Mouse (Mus musculus): ENCODE results near the gene Srrm4. TPM values are rescaled to one million over a fixed set of nuclear protein-coding genes. Genes with fewer than 3 reads are reported as not detected.

Srrm4 gene
- polyA plus RNA-seq, 1 experiment from 2014 or later, result 0.47 TPM

DNA sequence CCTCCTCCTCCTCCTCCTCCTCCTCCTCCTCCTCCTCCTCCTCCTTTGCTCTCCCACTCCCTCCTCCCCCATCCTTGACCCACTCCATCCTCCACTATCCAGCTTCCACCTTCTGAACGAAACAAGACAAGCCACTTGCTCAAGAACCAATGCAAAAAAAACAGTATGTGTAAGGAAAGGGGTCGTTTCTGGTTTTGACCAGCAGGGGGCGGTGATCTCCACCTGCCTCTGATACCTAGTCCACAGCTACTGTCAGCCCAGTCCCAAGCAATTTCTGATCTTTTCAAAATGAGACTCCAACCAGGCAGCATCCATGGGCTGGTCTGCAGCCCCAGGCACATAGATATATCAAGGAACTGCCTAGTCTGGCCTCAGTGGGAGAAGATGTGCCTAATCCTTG lies 53.1 kb downstream of the Srrm4 start:
- Histone ChIP-seq H3K4me2 (ENCODE audit: low read depth, low read length) (no peak overlapping the region), H3K9me3 (replicated peaks; ENCODE audit: control insufficient read depth, low read length) (no peaks in the 10 kb centered on the region; the same call in none of the 2 replicates), H3K27ac (ENCODE audit: low read length) (no peak overlapping the region), H3K36me3 (ENCODE audit: control insufficient read depth, insufficient read depth) (no peaks in the 10 kb centered on the region), H3K4me3 (ENCODE audit: low read depth, low read length) (no peak overlapping the region), H3K27me3 (ENCODE audit: control insufficient read depth, insufficient read depth, low read depth, low read length) (no peaks in the 10 kb centered on the region), H3K4me1 (ENCODE audit: control insufficient read depth, low read depth, low read length) (no peaks in the 10 kb centered on the region), H3K9ac (ENCODE audit: low read depth, low read length) (no peak overlapping the region)
- WGBS (ENCODE audit: insufficient replicate concordance), result 47% methylated on average over 3 of the region's 3 CpGs
- ATAC-seq (ENCODE audit: low read depth), result no peak

DNA sequence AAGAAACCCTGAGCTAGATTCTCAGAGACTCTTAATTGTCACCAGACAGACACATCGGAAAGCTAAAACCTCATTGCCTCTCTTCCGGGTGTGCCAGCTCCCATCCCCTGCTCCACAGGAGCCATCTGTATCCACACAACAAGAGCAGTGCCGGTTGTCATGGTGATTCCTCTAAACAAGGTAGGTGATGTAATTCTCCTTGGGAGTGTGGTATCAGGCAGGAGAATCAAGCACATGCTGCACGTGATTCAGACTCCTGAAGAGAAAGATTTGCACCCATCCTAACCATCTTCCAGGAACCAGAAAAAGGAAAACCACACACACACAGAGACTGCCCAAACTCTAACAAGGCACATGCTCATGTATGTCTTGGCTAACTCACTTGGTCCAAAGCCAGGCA lies 65.3 kb downstream of the Srrm4 start:
- Histone ChIP-seq H3K4me3 (ENCODE audit: low read depth, low read length) (no peak overlapping the region), H3K4me2 (ENCODE audit: low read depth, low read length) (no peak overlapping the region), H3K27ac (ENCODE audit: low read length) (no peak overlapping the region), H3K4me1 (ENCODE audit: control insufficient read depth, low read depth, low read length) (no peaks in the 10 kb centered on the region), H3K9me3 (replicated peaks; ENCODE audit: control insufficient read depth, low read length) (no peaks in the 10 kb centered on the region), H3K27me3 (ENCODE audit: control insufficient read depth, insufficient read depth, low read depth, low read length) (no peaks in the 10 kb centered on the region), H3K9ac (ENCODE audit: low read depth, low read length) (no peak overlapping the region), H3K36me3 (ENCODE audit: control insufficient read depth, insufficient read depth) (no peaks in the 10 kb centered on the region)
- 48% methylated on average over 4 of the region's 4 CpGs for WGBS (ENCODE audit: insufficient replicate concordance)
- no peak for ATAC-seq (ENCODE audit: low read depth)

DNA sequence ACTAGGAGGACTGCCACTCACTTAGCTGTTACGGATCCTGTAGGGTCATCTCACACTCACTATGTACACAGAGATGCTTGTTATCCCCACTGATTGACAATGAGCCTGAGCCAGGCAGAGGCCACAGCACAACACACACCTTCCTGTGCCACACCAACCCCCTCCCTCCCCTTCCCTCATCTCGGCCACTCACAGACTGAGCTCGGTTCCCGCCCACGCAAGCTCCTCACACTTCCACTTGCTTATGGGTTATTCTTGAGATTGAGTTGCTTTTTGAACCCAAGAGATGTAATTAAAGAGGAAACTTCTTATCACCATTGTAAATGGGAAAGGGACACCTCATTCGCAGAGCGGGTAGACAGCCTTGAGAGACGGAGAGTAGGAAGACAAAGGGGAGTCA lies 66.3 kb downstream of the Srrm4 start:
- Histone ChIP-seq H3K9me3 (replicated peaks; ENCODE audit: control insufficient read depth, low read length) (no peaks in the 10 kb centered on the region), H3K27me3 (ENCODE audit: control insufficient read depth, insufficient read depth, low read depth, low read length) (no peaks in the 10 kb centered on the region), H3K27ac (ENCODE audit: low read length) (no peak overlapping the region), H3K4me1 (ENCODE audit: control insufficient read depth, low read depth, low read length) (no peaks in the 10 kb centered on the region), H3K4me3 (ENCODE audit: low read depth, low read length) (no peak overlapping the region), H3K36me3 (ENCODE audit: control insufficient read depth, insufficient read depth) (no peaks in the 10 kb centered on the region), H3K9ac (ENCODE audit: low read depth, low read length) (no peak overlapping the region), H3K4me2 (ENCODE audit: low read depth, low read length) (no peak overlapping the region)
- no peak for ATAC-seq (ENCODE audit: low read depth)
- 74% methylated on average over 8 of the region's 8 CpGs for WGBS (ENCODE audit: insufficient replicate concordance)

DNA sequence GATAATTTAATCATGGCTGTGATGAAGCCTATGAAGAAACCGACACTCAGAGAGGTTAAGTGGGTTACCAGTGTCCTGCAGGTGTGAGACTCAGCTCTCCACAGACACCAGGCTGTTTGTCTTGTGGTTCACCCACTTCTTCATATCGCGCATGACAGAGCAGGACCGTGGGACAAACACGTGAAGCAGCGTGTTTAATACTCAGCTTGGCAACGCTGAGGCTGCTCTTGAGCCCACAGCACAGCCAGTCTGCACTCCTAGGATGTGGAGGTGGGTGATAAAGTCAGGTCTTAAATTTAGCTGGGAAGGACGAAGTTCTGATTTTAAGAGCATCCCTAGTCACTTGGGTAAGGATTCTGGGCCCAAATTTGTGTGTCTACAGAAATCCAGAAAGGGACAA lies 68.1 kb downstream of the Srrm4 start:
- H3K4me1 ChIP-seq (ENCODE audit: control insufficient read depth, low read depth, low read length), result no peaks in the 10 kb centered on the region
- no peak for ATAC-seq (ENCODE audit: low read depth)
- H3K27me3 ChIP-seq (ENCODE audit: control insufficient read depth, insufficient read depth, low read depth, low read length), result no peaks in the 10 kb centered on the region
- H3K4me3 ChIP-seq (ENCODE audit: low read depth, low read length), result no peak overlapping the region
- WGBS (ENCODE audit: insufficient replicate concordance), result 62% methylated on average over 8 of the region's 8 CpGs
- no peak overlapping the region for H3K9ac ChIP-seq (ENCODE audit: low read depth, low read length)
- H3K9me3 ChIP-seq (replicated peaks; ENCODE audit: control insufficient read depth, low read length), result no peaks in the 10 kb centered on the region
- no peak overlapping the region for H3K27ac ChIP-seq (ENCODE audit: low read length)
- no peak overlapping the region for H3K4me2 ChIP-seq (ENCODE audit: low read depth, low read length)
- no peaks in the 10 kb centered on the region for H3K36me3 ChIP-seq (ENCODE audit: control insufficient read depth, insufficient read depth)

GRCm38 (mm10) chr5:116523079-116523478 lies 68.5 kb downstream of the Srrm4 start:
- Histone ChIP-seq H3K36me3 (ENCODE audit: control insufficient read depth, insufficient read depth) (no peaks in the 10 kb centered on the region), H3K9ac (ENCODE audit: low read depth, low read length) (no peak overlapping the region), H3K4me3 (ENCODE audit: low read depth, low read length) (no peak overlapping the region), H3K4me2 (ENCODE audit: low read depth, low read length) (no peak overlapping the region), H3K4me1 (ENCODE audit: control insufficient read depth, low read depth, low read length) (no peaks in the 10 kb centered on the region), H3K27ac (ENCODE audit: low read length) (no peak overlapping the region), H3K27me3 (ENCODE audit: control insufficient read depth, insufficient read depth, low read depth, low read length) (no peaks in the 10 kb centered on the region), H3K9me3 (replicated peaks; ENCODE audit: control insufficient read depth, low read length) (no peaks in the 10 kb centered on the region)
- no peak for ATAC-seq (ENCODE audit: low read depth)
- 33% methylated on average over 9 of the region's 9 CpGs for WGBS (ENCODE audit: insufficient replicate concordance)

DNA sequence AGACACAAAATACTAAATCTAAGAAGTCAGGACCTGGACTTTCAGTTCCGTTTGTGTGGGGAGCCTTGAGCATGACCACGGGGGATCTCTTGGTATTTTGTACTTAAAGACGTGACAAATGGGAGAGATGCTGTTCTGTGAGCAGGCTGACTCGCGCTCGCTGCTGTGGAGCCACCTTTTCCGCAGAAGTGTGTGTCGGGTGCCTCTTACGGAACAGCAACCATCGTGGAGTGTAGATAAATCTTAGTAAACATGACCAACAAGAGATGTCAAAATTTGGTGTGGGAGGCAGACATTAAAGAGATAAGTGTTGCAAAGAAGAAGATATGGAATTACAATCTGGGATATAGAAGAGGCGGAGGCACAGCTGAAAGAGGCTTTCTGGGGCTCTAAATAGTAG lies 69.3 kb downstream of the Srrm4 start:
- Histone ChIP-seq H3K36me3 (ENCODE audit: control insufficient read depth, insufficient read depth) (no peaks in the 10 kb centered on the region), H3K9ac (ENCODE audit: low read depth, low read length) (no peak overlapping the region), H3K9me3 (replicated peaks; ENCODE audit: control insufficient read depth, low read length) (no peaks in the 10 kb centered on the region), H3K4me1 (ENCODE audit: control insufficient read depth, low read depth, low read length) (no peaks in the 10 kb centered on the region), H3K4me2 (ENCODE audit: low read depth, low read length) (no peak overlapping the region), H3K27ac (ENCODE audit: low read length) (no peak overlapping the region), H3K27me3 (ENCODE audit: control insufficient read depth, insufficient read depth, low read depth, low read length) (no peaks in the 10 kb centered on the region), H3K4me3 (ENCODE audit: low read depth, low read length) (no peak overlapping the region)
- 62% methylated on average over 11 of the region's 11 CpGs for WGBS (ENCODE audit: insufficient replicate concordance)
- no peak for ATAC-seq (ENCODE audit: low read depth)

DNA sequence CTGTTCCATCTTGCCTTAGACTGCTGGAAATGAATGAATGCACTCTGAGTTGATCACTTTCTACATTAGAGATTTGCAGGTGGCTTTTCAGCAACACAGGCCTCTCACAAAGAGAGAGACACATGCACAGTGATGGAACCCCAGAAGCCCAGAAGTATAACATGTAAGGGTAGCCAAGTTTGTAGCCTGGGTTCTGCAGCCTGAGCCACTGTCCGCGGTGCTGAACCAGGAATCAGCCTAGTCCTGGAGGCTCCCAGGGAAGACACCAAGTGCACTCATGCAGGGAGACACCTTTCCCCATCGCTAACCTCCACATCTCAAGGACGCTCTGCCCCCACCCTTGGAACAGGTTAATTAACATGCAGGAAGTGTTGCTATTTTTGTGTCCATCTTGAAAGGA lies 73.6 kb downstream of the Srrm4 start:
- H3K9me3 ChIP-seq (replicated peaks; ENCODE audit: control insufficient read depth, low read length), result no peaks in the 10 kb centered on the region
- H3K4me2 ChIP-seq (ENCODE audit: low read depth, low read length), result no peak overlapping the region
- H3K36me3 ChIP-seq (ENCODE audit: control insufficient read depth, insufficient read depth), result no peaks in the 10 kb centered on the region
- no peak overlapping the region for H3K9ac ChIP-seq (ENCODE audit: low read depth, low read length)
- H3K27ac ChIP-seq (ENCODE audit: low read length), result no peak overlapping the region
- no peaks in the 10 kb centered on the region for H3K27me3 ChIP-seq (ENCODE audit: control insufficient read depth, insufficient read depth, low read depth, low read length)
- H3K4me3 ChIP-seq (ENCODE audit: low read depth, low read length), result no peak overlapping the region
- no peak for ATAC-seq (ENCODE audit: low read depth)
- no peaks in the 10 kb centered on the region for H3K4me1 ChIP-seq (ENCODE audit: control insufficient read depth, low read depth, low read length)
- WGBS (ENCODE audit: insufficient replicate concordance), result 16% methylated on average over 4 of the region's 4 CpGs

DNA sequence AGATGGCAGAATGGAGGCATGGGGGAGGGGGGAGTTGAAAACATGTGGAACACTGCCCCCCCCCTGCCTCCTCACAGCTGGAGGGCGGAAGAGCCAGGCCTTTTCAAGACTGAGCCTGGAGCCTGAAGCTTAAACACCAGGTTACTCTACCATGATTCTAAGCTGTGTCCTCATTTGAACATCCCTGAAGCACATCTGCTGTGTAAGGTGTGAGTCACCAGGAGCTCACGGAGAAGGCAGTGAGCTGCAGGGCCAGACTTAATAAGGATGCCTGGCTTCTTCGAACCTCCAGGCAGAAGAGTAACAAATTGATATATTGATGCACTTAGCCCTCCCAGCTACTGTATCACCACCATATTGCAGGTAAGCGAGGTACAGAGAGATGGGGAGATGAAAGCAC lies 79.5 kb downstream of the Srrm4 start:
- no peak overlapping the region for H3K27ac ChIP-seq (ENCODE audit: low read length)
- no peak for ATAC-seq (ENCODE audit: low read depth)
- no peaks in the 10 kb centered on the region for H3K27me3 ChIP-seq (ENCODE audit: control insufficient read depth, insufficient read depth, low read depth, low read length)
- no peak overlapping the region for H3K4me2 ChIP-seq (ENCODE audit: low read depth, low read length)
- no peak overlapping the region for H3K9ac ChIP-seq (ENCODE audit: low read depth, low read length)
- no peaks in the 10 kb centered on the region for H3K4me1 ChIP-seq (ENCODE audit: control insufficient read depth, low read depth, low read length)
- H3K4me3 ChIP-seq (ENCODE audit: low read depth, low read length), result no peak overlapping the region
- H3K9me3 ChIP-seq (replicated peaks; ENCODE audit: control insufficient read depth, low read length), result no peaks in the 10 kb centered on the region
- H3K36me3 ChIP-seq (ENCODE audit: control insufficient read depth, insufficient read depth), result no peaks in the 10 kb centered on the region
- WGBS (ENCODE audit: insufficient replicate concordance), result 46% methylated on average over 4 of the region's 4 CpGs

DNA sequence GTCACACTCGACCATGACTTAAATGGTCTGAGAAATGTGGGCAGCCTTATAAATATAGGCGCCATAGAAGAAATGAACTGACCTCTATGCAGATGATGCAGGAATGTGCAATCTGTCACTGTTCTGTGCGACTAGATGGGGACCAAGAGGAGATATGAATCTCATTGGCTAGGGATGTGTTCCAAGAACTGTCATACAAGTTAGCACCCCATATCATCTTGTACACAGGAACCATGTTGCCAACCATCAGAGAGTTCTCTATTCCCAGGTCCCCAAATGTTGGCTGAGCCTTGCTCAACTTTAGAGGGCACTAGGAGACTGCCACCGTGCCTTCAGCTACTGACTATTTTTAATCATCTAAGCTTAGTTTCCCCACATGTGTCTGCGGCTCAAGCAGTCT lies 81.4 kb downstream of the Srrm4 start:
- Histone ChIP-seq H3K4me3 (ENCODE audit: low read depth, low read length) (no peak overlapping the region), H3K9ac (ENCODE audit: low read depth, low read length) (no peak overlapping the region), H3K9me3 (replicated peaks; ENCODE audit: control insufficient read depth, low read length) (no peaks in the 10 kb centered on the region), H3K27ac (ENCODE audit: low read length) (no peak overlapping the region), H3K27me3 (ENCODE audit: control insufficient read depth, insufficient read depth, low read depth, low read length) (no peaks in the 10 kb centered on the region), H3K4me2 (ENCODE audit: low read depth, low read length) (no peak overlapping the region), H3K4me1 (ENCODE audit: control insufficient read depth, low read depth, low read length) (no peaks in the 10 kb centered on the region), H3K36me3 (ENCODE audit: control insufficient read depth, insufficient read depth) (no peaks in the 10 kb centered on the region)
- WGBS (ENCODE audit: insufficient replicate concordance), result 58% methylated on average over 5 of the region's 5 CpGs
- no peak for ATAC-seq (ENCODE audit: low read depth)

DNA sequence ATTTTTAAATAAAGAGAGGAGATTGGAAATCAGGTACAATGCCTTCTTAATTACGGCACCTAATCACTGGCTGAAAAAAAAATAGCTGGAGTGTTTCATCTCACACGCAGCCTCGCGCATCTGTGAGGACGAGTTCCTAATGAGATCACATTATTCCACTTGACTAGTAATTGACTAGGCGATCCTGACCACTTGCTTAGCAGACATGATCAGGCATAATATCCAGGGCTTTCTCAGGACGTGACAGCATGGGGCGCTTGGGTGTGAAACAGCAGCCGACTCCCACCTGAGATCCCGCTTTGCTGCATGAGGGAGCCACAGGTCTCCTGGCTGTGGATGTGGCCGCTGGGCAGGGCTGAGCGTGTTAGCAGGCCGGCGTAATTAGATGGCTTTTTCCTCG lies 90.3 kb downstream of the Srrm4 start:
- no peaks in the 10 kb centered on the region for H3K9me3 ChIP-seq (replicated peaks; ENCODE audit: control insufficient read depth, low read length)
- H3K9ac ChIP-seq (ENCODE audit: low read depth, low read length), result no peak overlapping the region
- no peaks in the 10 kb centered on the region for H3K36me3 ChIP-seq (ENCODE audit: control insufficient read depth, insufficient read depth)
- 68% methylated on average over 15 of the region's 15 CpGs for WGBS (ENCODE audit: insufficient replicate concordance)
- no peaks in the 10 kb centered on the region for H3K27me3 ChIP-seq (ENCODE audit: control insufficient read depth, insufficient read depth, low read depth, low read length)
- no peak overlapping the region for H3K4me2 ChIP-seq (ENCODE audit: low read depth, low read length)
- ATAC-seq (ENCODE audit: low read depth), result no peak
- no peaks in the 10 kb centered on the region for H3K4me1 ChIP-seq (ENCODE audit: control insufficient read depth, low read depth, low read length)
- H3K27ac ChIP-seq (ENCODE audit: low read length), result no peak overlapping the region
- no peak overlapping the region for H3K4me3 ChIP-seq (ENCODE audit: low read depth, low read length)

Measured in liver, embryonic 16.5 days (tissue).